Comparison of ENCODE assay signal across 22 mouse cellular contexts in genomic region chr9:115229145-115229544, GRCm38 (mm10).
"Had no signal": no experiment of that assay in that cellular context is flagged by ENCODE, and none has a peak within 500 bp of the region (broad histone marks: within the 10 kb centered on the region; RNA-seq: fewer than 3 reads in every experiment).

No protein-coding gene starts in this region.

- H3K36me3 ChIP-seq: liver, embryonic 15.5 days; midbrain, embryonic 10.5 days; neural tube, embryonic 15.5 days; stomach, embryonic 15.5 days had no signal

- H3K27me3 ChIP-seq: liver, embryonic 15.5 days; lung, embryonic 15.5 days; neural tube, embryonic 13.5 days; neural tube, embryonic 15.5 days; stomach, embryonic 15.5 days had no signal

- H3K27ac ChIP-seq: liver, embryonic 15.5 days; lung, embryonic 15.5 days; macrophage; neural tube, embryonic 13.5 days; neural tube, embryonic 15.5 days; stomach, embryonic 15.5 days; stomach, postnatal 0 days had no signal

- H3K9ac ChIP-seq: liver, embryonic 15.5 days; liver, postnatal 0 days; lung, embryonic 15.5 days; neural tube, embryonic 13.5 days; neural tube, embryonic 15.5 days; stomach, embryonic 15.5 days had no signal

- H3K4me2 ChIP-seq: liver, embryonic 15.5 days; lung, embryonic 15.5 days; neural tube, embryonic 13.5 days; neural tube, embryonic 15.5 days; stomach, embryonic 15.5 days had no signal

- ATAC-seq: liver, postnatal 0 days; lung, postnatal 0 days; midbrain, embryonic 16.5 days had no signal

- H3K4me1 ChIP-seq: liver, embryonic 15.5 days; lung, embryonic 15.5 days; neural tube, embryonic 15.5 days; stomach, embryonic 15.5 days had no signal

- DNase-seq: liver, postnatal 0 days; lung, adult 2 months; lung, postnatal 14 days; lung, postnatal 36 days; midbrain, embryonic 14.5 days; retina, postnatal 1 day; right cerebral cortex, postnatal 25 days; right cerebral cortex, postnatal 4 days; thymus, adult 2 months; thymus, postnatal 25 days; thymus, postnatal 4 days had no signal

- H3K9me3 ChIP-seq: liver, embryonic 15.5 days; lung, embryonic 15.5 days; midbrain, embryonic 10.5 days; neural tube, embryonic 13.5 days; neural tube, embryonic 15.5 days; stomach, embryonic 15.5 days had no signal

- H3K4me3 ChIP-seq: liver, embryonic 15.5 days; lung, embryonic 15.5 days; midbrain, embryonic 10.5 days; myocyte; neural tube, embryonic 13.5 days; neural tube, embryonic 15.5 days; stomach, embryonic 15.5 days had no signal
